Mouse (Mus musculus): ENCODE results near the gene Eif3f. TPM values are rescaled to one million over a fixed set of nuclear protein-coding genes. Genes with fewer than 3 reads are reported as not detected.

The Eif3f gene
- total RNA-seq, 4 experiments from 2014 or later = 92.4 to 104 (median 100) TPM

DNA sequence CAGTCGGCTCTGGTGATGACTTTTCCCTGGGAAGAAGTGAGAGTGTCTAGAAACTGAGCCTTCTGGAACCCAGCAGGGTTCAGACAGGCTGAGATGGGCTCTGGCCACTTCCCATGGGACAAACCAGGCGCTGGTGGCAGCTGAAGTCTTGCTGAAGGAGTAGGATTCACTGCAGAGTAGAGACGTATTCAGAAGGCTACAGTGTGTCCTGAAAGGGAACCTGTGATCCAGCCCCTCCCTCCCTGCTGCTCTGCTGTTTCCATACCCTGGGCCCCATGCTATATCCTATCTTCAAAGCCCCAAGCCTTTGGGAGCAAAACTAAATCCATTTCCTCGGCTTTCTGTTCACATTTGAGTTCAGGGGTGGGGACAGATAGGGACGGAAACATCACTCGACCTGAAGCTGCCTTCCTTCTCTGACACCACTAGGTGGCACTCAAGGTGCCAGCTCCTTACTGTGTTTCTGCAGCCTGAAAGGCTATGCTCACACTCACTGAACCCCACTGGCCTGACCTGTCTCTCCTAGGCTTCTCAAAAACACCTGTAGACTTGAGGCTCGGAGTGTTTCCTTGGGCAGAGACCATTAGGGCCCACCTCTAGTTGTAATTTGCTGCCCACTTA is 32.6 kb downstream of the Eif3f start:
- DNase-seq (ENCODE audit: low spot score in 2 of 2) = peak in 1 of 2 experiments; percentile 68

DNA sequence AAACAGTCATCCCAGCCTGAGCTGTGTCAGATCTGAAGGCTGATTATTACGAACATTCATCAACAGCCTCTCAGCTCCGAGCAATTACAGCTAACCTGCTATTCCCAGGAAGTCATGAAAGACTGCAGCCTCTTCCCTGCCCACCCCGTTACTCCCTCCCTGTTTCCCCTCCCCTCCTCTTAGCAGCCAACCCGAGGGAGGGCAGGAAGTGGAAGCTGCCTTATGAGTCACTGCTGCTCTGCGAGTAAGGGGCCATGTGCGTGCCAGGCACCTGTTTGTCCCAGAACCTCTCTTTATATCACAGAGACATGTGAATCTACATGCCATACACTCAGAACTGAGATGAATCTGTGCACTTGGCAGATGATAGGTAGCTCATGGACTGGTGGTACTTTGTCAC is 34.0 kb downstream of the Eif3f start:
- DNase-seq (ENCODE audit: low spot score in 2 of 2) = no peak

DNA sequence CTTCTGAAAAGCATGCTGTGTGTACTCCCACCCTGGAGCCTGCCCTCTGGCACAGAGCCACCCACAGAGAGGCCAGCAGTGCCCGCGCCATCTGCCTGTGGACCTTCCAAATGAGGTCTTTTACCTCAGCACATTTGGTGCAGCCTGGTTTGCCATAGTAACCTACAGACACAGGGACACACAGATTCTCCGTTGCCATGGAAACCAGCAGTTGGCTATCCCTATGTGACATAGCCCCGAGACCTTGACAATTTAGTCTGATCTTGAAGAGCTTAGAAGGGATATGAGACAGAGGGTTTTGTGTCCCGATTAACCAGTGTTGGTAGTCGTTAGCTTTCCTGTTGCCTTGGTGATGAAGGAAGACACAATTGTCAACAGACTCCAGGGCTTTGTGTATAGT is 38.1 kb downstream of the Eif3f start:
- no peak for DNase-seq (ENCODE audit: low spot score in 2 of 2)

DNA sequence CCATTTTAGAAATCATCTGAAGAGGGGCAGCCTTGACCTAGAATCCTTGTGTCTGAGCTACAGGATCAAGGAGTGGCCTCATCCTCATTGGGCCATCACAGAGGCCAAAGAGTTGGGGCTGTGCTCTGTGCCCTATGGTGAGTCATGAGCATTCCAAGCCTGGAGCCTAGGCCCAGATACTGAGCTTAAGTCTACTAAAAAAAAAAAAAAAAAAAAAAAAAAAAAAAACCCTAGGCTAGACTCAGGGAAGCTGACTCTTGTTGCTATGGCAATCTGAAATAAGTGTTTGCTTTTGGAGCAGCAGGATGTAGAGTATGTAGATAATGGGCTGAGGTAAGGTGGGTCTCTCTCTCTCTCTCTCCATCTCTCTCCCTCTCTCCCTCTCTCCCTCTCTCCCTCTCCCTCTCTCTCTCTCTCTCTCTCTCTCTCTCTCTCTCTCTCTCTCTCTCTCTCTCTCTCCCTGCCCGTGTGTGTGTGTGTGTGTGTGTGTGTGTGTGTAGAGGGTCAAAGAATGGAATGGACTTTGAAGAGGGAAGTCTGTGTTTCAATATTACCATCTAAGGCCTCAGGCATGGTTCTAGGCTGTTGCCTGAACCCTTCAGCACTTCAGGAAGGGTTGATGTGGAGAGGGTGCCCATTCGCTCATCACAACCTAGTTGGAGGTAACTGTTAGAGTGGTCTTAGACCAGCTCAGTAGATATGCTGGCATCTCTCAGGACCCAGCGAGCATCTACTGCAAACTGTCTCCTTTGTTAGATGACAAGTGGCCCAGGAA is 51.9 kb downstream of the Eif3f start:
- DNase-seq (ENCODE audit: low spot score in 2 of 2) = no peak

GRCm38 (mm10) chr7:108991207-108991606 is 57.0 kb downstream of the Eif3f start:
- DNase-seq (ENCODE audit: low spot score in 2 of 2) = peak; percentile 47 to 60

Other genes with a start within 250 kb of the Eif3f start
- gene Olfr512, start 221.1 kb upstream of the Eif3f start, total RNA-seq (2022) = not detected
- gene Olfr513, start 183.4 kb upstream of the Eif3f start, total RNA-seq (2022) = not detected
- gene Olfr514, start 108.4 kb upstream of the Eif3f start, total RNA-seq (2022) = not detected
- gene Olfr516, start 83.9 kb upstream of the Eif3f start, total RNA-seq (2022) = not detected
- not detected for gene Olfr517, start 62.0 kb upstream of the Eif3f start, total RNA-seq (2022)
- not detected for gene Olfr518, start 49.4 kb upstream of the Eif3f start, total RNA-seq (2022)
- gene Olfr519, start 40.0 kb upstream of the Eif3f start, total RNA-seq (2022) = not detected
- under 1 TPM; 0.26 to 0.56 (median 0.42) TPM for gene Nlrp10, start 4.2 kb upstream of the Eif3f start, total RNA-seq (2022)
- 100 to 1,000 TPM; 146 to 206 (median 173) TPM for gene Tub, start 15.9 kb downstream of the Eif3f start, total RNA-seq (2022)
- 10 to 100 TPM; 66.7 to 77.1 (median 72.9) TPM for gene Ric3, start 148.9 kb downstream of the Eif3f start, total RNA-seq (2022)
- gene Lmo1, start 240.8 kb downstream of the Eif3f start, total RNA-seq (2022) = 10 to 100 TPM; 45.2 to 56.5 (median 52.2) TPM

Measured in layer of hippocampus, adult 8-10 months (tissue).